Mouse (Mus musculus) neural tube, embryonic 15.5 days (tissue): ENCODE results near the gene Tnrc6b. TPM values are rescaled to one million over a fixed set of nuclear protein-coding genes. Genes with fewer than 3 reads are reported as not detected.
"Not testable (repeated sequence)": the region's sequence is repeated elsewhere in the genome, so short reads cannot be mapped to it uniquely, and the experiment has no call there.

Experiments
- ATAC-seq: fragments of 200-750 bp; cut with Nextera tagmentation; 2 replicates; pipeline ENCODE4 v1.8.0; 2017; ENCODE audit warnings: mild to moderate bottlenecking, moderate TSS enrichment, moderate library complexity; ENCODE audit not compliant: low FRiP score
- H3K27ac ChIP-seq: fragments of 300-500 bp; sonication (generic); replicated peaks from 2 replicates; pipeline ENCODE4 v1.5.1; 2015; ENCODE audit warnings: mild to moderate bottlenecking, inconsistent platforms
- H3K27me3 ChIP-seq: fragments of 300-500 bp; sonication (generic); replicated peaks from 2 replicates; pipeline ENCODE4 v1.6.1; 2015; ENCODE audit warnings: inconsistent platforms
- H3K36me3 ChIP-seq: fragments of 300-500 bp; sonication (generic); 2 replicates; pipeline ENCODE4 v1.6.1; 2015; ENCODE audit warnings: inconsistent platforms
- H3K4me1 ChIP-seq: fragments of 300-500 bp; sonication (generic); 2 replicates; pipeline ENCODE4 v1.6.1; 2015; ENCODE audit warnings: inconsistent platforms
- H3K4me2 ChIP-seq: fragments of 300-500 bp; sonication (generic); 2 replicates; pipeline ENCODE4 v1.6.1; 2015; ENCODE audit warnings: inconsistent platforms, mild to moderate bottlenecking, moderate library complexity
- H3K4me3 ChIP-seq: fragments of 300-500 bp; sonication (generic); replicated peaks from 2 replicates; pipeline ENCODE4 v1.5.1; 2015; ENCODE audit warnings: mild to moderate bottlenecking, inconsistent platforms
- H3K9ac ChIP-seq: fragments of 300-500 bp; sonication (generic); replicated peaks from 2 replicates; pipeline ENCODE4 v1.6.1; 2015; ENCODE audit warnings: mild to moderate bottlenecking, inconsistent platforms
- H3K9me3 ChIP-seq: fragments of 300-500 bp; sonication (generic); replicated peaks from 2 replicates; pipeline ENCODE4 v1.6.1; 2016; ENCODE audit warnings: inconsistent platforms
- WGBS: fragments of 180-500 bp; shearing (Covaris S2); methylation state at CpG from one replicate; pipeline ENCODE4 v1.1.7; 2015; ENCODE audit warnings: mixed read lengths; 5-methylcytosine and 5-hydroxymethylcytosine counted together
- polyA plus RNA-seq: library from polyadenylated mRNA; unstranded; fragments of >200 nt; fragmentation: Nextera tagmentation; extraction: Ambion mirVana; gene quantifications from 2 replicates; pipeline ENCODE4 v1.2.1, GENCODE M21; 2015

Tnrc6b gene
- polyA plus RNA-seq, 1 experiment from 2014 or later = 33.2 TPM

- ATAC-seq = no peak
- Histone ChIP-seq H3K9ac (no peak overlapping the region), H3K36me3 (peaks cover 67% of the 10 kb centered on the region), H3K27ac (no peak overlapping the region), H3K4me2 (no peak overlapping the region), H3K27me3 (no peaks in the 10 kb centered on the region), H3K4me1 (no peaks in the 10 kb centered on the region), H3K4me3 (no peak overlapping the region), H3K9me3 (no peaks in the 10 kb centered on the region)
- 95% methylated on average over 4 of the region's 4 CpGs for WGBS
Observed at GRCm38 (mm10) chr15:80910790-80911531, 199.8 kb downstream of the Tnrc6b start.

- no peak overlapping the region for H3K4me2 ChIP-seq
- H3K9me3 ChIP-seq = no peaks in the 10 kb centered on the region
- no peaks in the 10 kb centered on the region for H3K27me3 ChIP-seq
- no peak overlapping the region for H3K27ac ChIP-seq
- no peak for ATAC-seq
- WGBS = 91% methylated on average over 3 of the region's 3 CpGs
- H3K36me3 ChIP-seq = peaks cover 66% of the 10 kb centered on the region
- H3K4me3 ChIP-seq = no peak overlapping the region
- H3K4me1 ChIP-seq = no peaks in the 10 kb centered on the region
- H3K9ac ChIP-seq = no peak overlapping the region
Observed at GRCm38 (mm10) chr15:80912175-80912574, 201.1 kb downstream of the Tnrc6b start.

GRCm38 (mm10) chr15:80913803-80914202, 202.7 kb downstream of the Tnrc6b start:
- Histone ChIP-seq H3K36me3 (peaks cover 70% of the 10 kb centered on the region), H3K4me2 (no peak overlapping the region)
- no peak for ATAC-seq

GRCm38 (mm10) chr15:80915850-80916249, 204.7 kb downstream of the Tnrc6b start:
- Histone ChIP-seq H3K27me3 (no peaks in the 10 kb centered on the region), H3K36me3 (peaks cover 80% of the 10 kb centered on the region), H3K9ac (no peak overlapping the region), H3K4me2 (no peak overlapping the region), H3K9me3 (no peaks in the 10 kb centered on the region), H3K27ac (no peak overlapping the region), H3K4me1 (no peaks in the 10 kb centered on the region), H3K4me3 (no peak overlapping the region)
- no peak for ATAC-seq
- 73% methylated on average over 2 of the region's 2 CpGs for WGBS

More at GRCm38 (mm10) chr15:80913803-80914202, 202.7 kb downstream of the Tnrc6b start:
- Histone ChIP-seq H3K9ac (no peak overlapping the region), H3K9me3 (no peaks in the 10 kb centered on the region), H3K4me1 (no peaks in the 10 kb centered on the region), H3K4me3 (no peak overlapping the region), H3K27ac (no peak overlapping the region), H3K27me3 (no peaks in the 10 kb centered on the region)
- WGBS = 85% methylated on average over 1 of the region's 1 CpGs

- no peak overlapping the region for H3K4me3 ChIP-seq
- H3K9me3 ChIP-seq = no peaks in the 10 kb centered on the region
- no peak overlapping the region for H3K4me2 ChIP-seq
- ATAC-seq = no peak
- WGBS = 92% methylated on average over 7 of the region's 7 CpGs
- no peaks in the 10 kb centered on the region for H3K4me1 ChIP-seq
- H3K9ac ChIP-seq = no peak overlapping the region
- peaks cover 79% of the 10 kb centered on the region for H3K36me3 ChIP-seq
- no peak overlapping the region for H3K27ac ChIP-seq
- no peaks in the 10 kb centered on the region for H3K27me3 ChIP-seq
Observed at GRCm38 (mm10) chr15:80916621-80917020, 205.5 kb downstream of the Tnrc6b start.

GRCm38 (mm10) chr15:80920346-80920745, 209.2 kb downstream of the Tnrc6b start:
- ATAC-seq = no peak
- WGBS = 98% methylated on average over 3 of the region's 3 CpGs

GRCm38 (mm10) chr15:80921781-80922180, 210.7 kb downstream of the Tnrc6b start:
- no peaks in the 10 kb centered on the region for H3K27me3 ChIP-seq
- no peak overlapping the region for H3K4me2 ChIP-seq
- H3K4me1 ChIP-seq = no peaks in the 10 kb centered on the region
- no peak overlapping the region for H3K4me3 ChIP-seq
- no peak overlapping the region for H3K27ac ChIP-seq
- H3K36me3 ChIP-seq = peaks cover 81% of the 10 kb centered on the region
- no peak for ATAC-seq
- 84% methylated on average over 4 of the region's 4 CpGs for WGBS
- H3K9me3 ChIP-seq = no peaks in the 10 kb centered on the region
- H3K9ac ChIP-seq = no peak overlapping the region

More at GRCm38 (mm10) chr15:80920346-80920745, 209.2 kb downstream of the Tnrc6b start:
- Histone ChIP-seq H3K9me3 (no peaks in the 10 kb centered on the region), H3K9ac (no peak overlapping the region), H3K4me1 (no peaks in the 10 kb centered on the region), H3K36me3 (peaks cover 76% of the 10 kb centered on the region), H3K4me3 (no peak overlapping the region), H3K27ac (no peak overlapping the region), H3K27me3 (no peaks in the 10 kb centered on the region), H3K4me2 (no peak overlapping the region)

- 95% methylated on average over 2 of the region's 2 CpGs for WGBS
- Histone ChIP-seq H3K27ac (no peak overlapping the region), H3K4me2 (no peak overlapping the region), H3K4me1 (no peaks in the 10 kb centered on the region), H3K9ac (no peak overlapping the region), H3K36me3 (peaks cover 80% of the 10 kb centered on the region), H3K9me3 (no peaks in the 10 kb centered on the region), H3K27me3 (no peaks in the 10 kb centered on the region), H3K4me3 (no peak overlapping the region)
- ATAC-seq = no peak
Observed at GRCm38 (mm10) chr15:80924211-80924610, 213.1 kb downstream of the Tnrc6b start.

GRCm38 (mm10) chr15:80928811-80929355, 217.8 kb downstream of the Tnrc6b start:
- Histone ChIP-seq H3K27me3 (no peaks in the 10 kb centered on the region), H3K9ac (no peak overlapping the region), H3K27ac (no peak overlapping the region), H3K4me2 (no peak overlapping the region), H3K4me3 (no peak overlapping the region), H3K9me3 (no peaks in the 10 kb centered on the region), H3K36me3 (peaks cover 65% of the 10 kb centered on the region), H3K4me1 (no peaks in the 10 kb centered on the region)
- ATAC-seq = no peak
- WGBS = 84% methylated on average over 20 of the region's 20 CpGs

- no peak overlapping the region for H3K9ac ChIP-seq
- H3K27me3 ChIP-seq = no peaks in the 10 kb centered on the region
- H3K27ac ChIP-seq = no peak overlapping the region
- H3K4me1 ChIP-seq = no peaks in the 10 kb centered on the region
- 50% methylated on average over 15 of the region's 16 CpGs for WGBS
- no peak overlapping the region for H3K4me3 ChIP-seq
- no peak for ATAC-seq
- peaks cover 54% of the 10 kb centered on the region for H3K36me3 ChIP-seq
- H3K9me3 ChIP-seq = no peaks in the 10 kb centered on the region
- H3K4me2 ChIP-seq = no peak overlapping the region
Observed at GRCm38 (mm10) chr15:80930048-80930571, 219.0 kb downstream of the Tnrc6b start.

GRCm38 (mm10) chr15:80930676-80931320, 219.7 kb downstream of the Tnrc6b start:
- WGBS = 88% methylated on average over 23 of the region's 23 CpGs
- not testable (repeated sequence) for H3K4me1 ChIP-seq, H3K9ac ChIP-seq, ATAC-seq, H3K27ac ChIP-seq, H3K4me2 ChIP-seq, H3K27me3 ChIP-seq, H3K4me3 ChIP-seq, H3K9me3 ChIP-seq
- peaks cover 49% of the 10 kb centered on the region for H3K36me3 ChIP-seq
